Mouse (Mus musculus): Measurements from ENCODE around the gene Slc5a4b.

DNA sequence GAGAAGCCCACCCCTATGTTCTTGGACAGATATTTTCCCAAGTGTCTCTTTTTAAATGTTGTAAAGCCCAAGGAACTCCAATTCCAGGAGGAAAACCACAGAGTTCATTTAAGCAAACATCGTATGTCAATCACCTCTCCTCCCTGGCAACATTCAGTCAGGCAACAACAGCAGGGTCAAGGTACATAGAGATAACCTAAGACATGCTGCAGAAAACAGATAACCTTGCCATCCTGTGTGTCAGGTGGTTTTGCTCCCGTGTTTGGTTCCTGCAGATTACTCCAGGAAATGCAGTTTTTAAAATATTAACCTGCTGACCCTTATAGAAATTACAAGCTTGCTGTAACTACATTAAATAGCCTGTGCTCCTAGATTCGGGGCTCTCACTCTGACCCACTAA lies 89.0 kb downstream of the Slc5a4b start:
- TF ChIP-seq GATA1 (IDR thresholded peaks at IDR 0.05; ENCODE audit: borderline replicate concordance, low read length) (no peak), FLI1 (IDR thresholded peaks at IDR 0.05; ENCODE audit: low read length) (no peak)

All from megakaryocyte, embryonic 14.5 days (primary cell).